Mouse (Mus musculus): ENCODE measurements around the gene Pold2. TPM values are rescaled to one million over a fixed set of nuclear protein-coding genes. Genes with fewer than 3 reads are reported as not detected.
A peak's percentile ranks its signal among the peaks of the same experiment; 100 is the strongest.

The Pold2 gene
- polyA plus RNA-seq, 1 experiment from 2014 or later = 138 TPM

- Histone ChIP-seq H3K4me3 (no peak overlapping the region), H3K27me3 (no peaks in the 10 kb centered on the region), H3K36me3 (peaks cover 84% of the 10 kb centered on the region), H3K27ac (no peak overlapping the region), H3K4me1 (peaks cover 16% of the 10 kb centered on the region), H3K4me2 (no peak overlapping the region), H3K9ac (no peak overlapping the region), H3K9me3 (no peaks in the 10 kb centered on the region)
- WGBS = 99% methylated on average over 9 of the region's 9 CpGs
- no peak for ATAC-seq (ENCODE audit: insufficient number of reproducible peaks, insufficient read depth, low FRiP score, low TSS enrichment, low read depth)
Measured at GRCm38 (mm10) chr11:5873192-5873591, 4.9 kb downstream of the Pold2 start.

- 94% methylated on average over 11 of the region's 11 CpGs for WGBS
- ATAC-seq (ENCODE audit: insufficient number of reproducible peaks, insufficient read depth, low FRiP score, low TSS enrichment, low read depth) = no peak
Measured at GRCm38 (mm10) chr11:5872707-5873106, 5.4 kb downstream of the Pold2 start.

GRCm38 (mm10) chr11:5870069-5870468, 8.0 kb downstream of the Pold2 start:
- no peak overlapping the region for H3K4me3 ChIP-seq
- ATAC-seq (ENCODE audit: insufficient number of reproducible peaks, insufficient read depth, low FRiP score, low TSS enrichment, low read depth) = no peak
- H3K9me3 ChIP-seq = no peaks in the 10 kb centered on the region
- WGBS = 91% methylated on average over 16 of the region's 16 CpGs
- no peak overlapping the region for H3K27ac ChIP-seq
- H3K36me3 ChIP-seq = peaks cover 89% of the 10 kb centered on the region
- H3K4me2 ChIP-seq = no peak overlapping the region
- H3K4me1 ChIP-seq = no peaks in the 10 kb centered on the region
- no peak overlapping the region for H3K9ac ChIP-seq
- no peaks in the 10 kb centered on the region for H3K27me3 ChIP-seq

More at GRCm38 (mm10) chr11:5872707-5873106, 5.4 kb downstream of the Pold2 start:
- no peak overlapping the region for H3K4me3 ChIP-seq
- no peak overlapping the region for H3K27ac ChIP-seq
- no peaks in the 10 kb centered on the region for H3K9me3 ChIP-seq
- peaks cover 89% of the 10 kb centered on the region for H3K36me3 ChIP-seq
- no peak overlapping the region for H3K9ac ChIP-seq
- no peak overlapping the region for H3K4me2 ChIP-seq
- no peaks in the 10 kb centered on the region for H3K27me3 ChIP-seq
- peaks cover 16% of the 10 kb centered on the region for H3K4me1 ChIP-seq

- H3K36me3 ChIP-seq = peaks cover 89% of the 10 kb centered on the region
- no peak overlapping the region for H3K9ac ChIP-seq
- 95% methylated on average over 16 of the region's 16 CpGs for WGBS
- H3K4me2 ChIP-seq = no peak overlapping the region
- H3K4me1 ChIP-seq = no peaks in the 10 kb centered on the region
- no peak overlapping the region for H3K4me3 ChIP-seq
- H3K9me3 ChIP-seq = no peaks in the 10 kb centered on the region
- ATAC-seq (ENCODE audit: insufficient number of reproducible peaks, insufficient read depth, low FRiP score, low TSS enrichment, low read depth) = no peak
- H3K27ac ChIP-seq = no peak overlapping the region
- H3K27me3 ChIP-seq = no peaks in the 10 kb centered on the region
Measured at GRCm38 (mm10) chr11:5869331-5869730, 8.8 kb downstream of the Pold2 start.

- ATAC-seq (ENCODE audit: insufficient number of reproducible peaks, insufficient read depth, low FRiP score, low TSS enrichment, low read depth) = no peak
- no peaks in the 10 kb centered on the region for H3K27me3 ChIP-seq
Measured at GRCm38 (mm10) chr11:5868324-5868723, 9.8 kb downstream of the Pold2 start.

GRCm38 (mm10) chr11:5867196-5867595, 10.9 kb downstream of the Pold2 start:
- no peaks in the 10 kb centered on the region for H3K9me3 ChIP-seq
- no peak overlapping the region for H3K4me2 ChIP-seq
- 73% methylated on average over 2 of the region's 2 CpGs for WGBS
- 0 out of 2 replicates have a peak, but pooled peaks cover 7% of the 10 kb centered on the region for H3K27me3 ChIP-seq
- peaks cover 12% of the 10 kb centered on the region for H3K4me1 ChIP-seq
- H3K9ac ChIP-seq = no peak overlapping the region
- H3K36me3 ChIP-seq = peaks cover 73% of the 10 kb centered on the region
- H3K4me3 ChIP-seq = no peak overlapping the region
- ATAC-seq (ENCODE audit: insufficient number of reproducible peaks, insufficient read depth, low FRiP score, low TSS enrichment, low read depth) = no peak
- H3K27ac ChIP-seq = no peak overlapping the region

More at GRCm38 (mm10) chr11:5868324-5868723, 9.8 kb downstream of the Pold2 start:
- Histone ChIP-seq H3K9me3 (no peaks in the 10 kb centered on the region), H3K4me2 (no peak overlapping the region), H3K36me3 (peaks cover 85% of the 10 kb centered on the region), H3K27ac (no peak overlapping the region), H3K4me1 (peaks cover under 1% of the 10 kb centered on the region; the same call in 1 of the 2 replicates), H3K9ac (no peak overlapping the region), H3K4me3 (no peak overlapping the region)
- WGBS = 90% methylated on average over 12 of the region's 12 CpGs

GRCm38 (mm10) chr11:5862394-5863105, 15.5 kb downstream of the Pold2 start:
- H3K4me1 ChIP-seq = peaks cover 29% of the 10 kb centered on the region
- ATAC-seq (ENCODE audit: insufficient number of reproducible peaks, insufficient read depth, low FRiP score, low TSS enrichment, low read depth) = no peak
- H3K9me3 ChIP-seq = 0 out of 2 replicates have a peak, but pooled peaks cover 2% of the 10 kb centered on the region
- H3K27me3 ChIP-seq = peaks cover 34% of the 10 kb centered on the region
- H3K27ac ChIP-seq = 0 out of 2 replicates have a peak overlapping the region, but pooled peaks have one; percentile 22
- peaks cover 27% of the 10 kb centered on the region for H3K36me3 ChIP-seq
- 21% methylated on average over 15 of the region's 15 CpGs for WGBS
- H3K4me3 ChIP-seq = peak overlapping the region; percentile 53
- peak overlapping the region; percentile 86 for H3K4me2 ChIP-seq
- H3K9ac ChIP-seq = peak overlapping the region; percentile 77

- H3K27ac ChIP-seq = 0 out of 2 replicates have a peak within 1 kb of the TSS, but pooled peaks have one; percentile 22
- ATAC-seq (ENCODE audit: insufficient number of reproducible peaks, insufficient read depth, low FRiP score, low TSS enrichment, low read depth) = peak; percentile 71
- peak within 1 kb of the TSS; percentile 86 for H3K4me2 ChIP-seq
- 0 out of 2 replicates have a peak, but pooled peaks cover 2% of the 10 kb centered on the region for H3K9me3 ChIP-seq
- 2% methylated on average over 58 of the region's 59 CpGs for WGBS
- H3K4me3 ChIP-seq = peak within 1 kb of the TSS; percentile 53
- H3K27me3 ChIP-seq = peaks cover 34% of the 10 kb centered on the region
- H3K36me3 ChIP-seq = peaks cover 24% of the 10 kb centered on the region
- peak within 1 kb of the TSS; percentile 77 for H3K9ac ChIP-seq
- H3K4me1 ChIP-seq = peaks cover 29% of the 10 kb centered on the region
Measured at GRCm38 (mm10) chr11:5861678-5862393, 16.3 kb downstream of the Pold2 start, which contains the start of gene Aebp1. TSS of gene Aebp1 (plus strand) at chr11:5861947.

GRCm38 (mm10) chr11:5860639-5861038, 17.5 kb downstream of the Pold2 start:
- H3K4me3 ChIP-seq = no peak overlapping the region
- no peak overlapping the region for H3K9ac ChIP-seq
- ATAC-seq (ENCODE audit: insufficient number of reproducible peaks, insufficient read depth, low FRiP score, low TSS enrichment, low read depth) = no peak
- peaks cover 34% of the 10 kb centered on the region for H3K27me3 ChIP-seq
- no peak overlapping the region for H3K27ac ChIP-seq
- 69% methylated on average over 6 of the region's 6 CpGs for whole genome bisulfite sequencing
- H3K9me3 ChIP-seq = 0 out of 2 replicates have a peak, but pooled peaks cover 2% of the 10 kb centered on the region
- peaks cover 18% of the 10 kb centered on the region for H3K36me3 ChIP-seq
- no peak overlapping the region for H3K4me2 ChIP-seq
- H3K4me1 ChIP-seq = peaks cover 39% of the 10 kb centered on the region

GRCm38 (mm10) chr11:5859883-5860550, 18.1 kb downstream of the Pold2 start:
- Histone ChIP-seq H3K27me3 (peaks cover 34% of the 10 kb centered on the region), H3K27ac (no peak overlapping the region), H3K9me3 (0 out of 2 replicates have a peak, but pooled peaks cover 2% of the 10 kb centered on the region), H3K9ac (no peak overlapping the region), H3K4me3 (no peak overlapping the region), H3K4me1 (peaks cover 43% of the 10 kb centered on the region), H3K36me3 (peaks cover 12% of the 10 kb centered on the region; the same call in 1 of the 2 replicates), H3K4me2 (no peak overlapping the region)
- no peak for ATAC-seq (ENCODE audit: insufficient number of reproducible peaks, insufficient read depth, low FRiP score, low TSS enrichment, low read depth)
- WGBS = 83% methylated on average over 13 of the region's 13 CpGs

- ATAC-seq (ENCODE audit: insufficient number of reproducible peaks, insufficient read depth, low FRiP score, low TSS enrichment, low read depth) = no peak
- H3K4me2 ChIP-seq = no peak overlapping the region
- H3K27ac ChIP-seq = no peak overlapping the region
- 86% methylated on average over 1 of the region's 1 CpGs for WGBS
- H3K36me3 ChIP-seq = 0 out of 2 replicates have a peak, but pooled peaks cover 2% of the 10 kb centered on the region
- H3K9ac ChIP-seq = no peak overlapping the region
- H3K4me3 ChIP-seq = no peak overlapping the region
- peaks cover 43% of the 10 kb centered on the region for H3K4me1 ChIP-seq
- 0 out of 2 replicates have a peak, but pooled peaks cover 2% of the 10 kb centered on the region for H3K9me3 ChIP-seq
- H3K27me3 ChIP-seq = peaks cover 34% of the 10 kb centered on the region
Measured at GRCm38 (mm10) chr11:5858723-5859122, 19.4 kb downstream of the Pold2 start.

All from embryonic facial prominence, embryonic 13.5 days (tissue).